Mouse (Mus musculus) MN1 (cell line): Measurements from ENCODE around the gene 2310022A10Rik.
A peak's percentile ranks its signal among the peaks of the same experiment; 100 is the strongest.

Experiments
- DNase-seq: peaks from one replicate; pipeline ENCODE4 v3.0.0-alpha.2; 2016; ENCODE audit warnings: low spot score

The 2310022A10Rik gene

DNA sequence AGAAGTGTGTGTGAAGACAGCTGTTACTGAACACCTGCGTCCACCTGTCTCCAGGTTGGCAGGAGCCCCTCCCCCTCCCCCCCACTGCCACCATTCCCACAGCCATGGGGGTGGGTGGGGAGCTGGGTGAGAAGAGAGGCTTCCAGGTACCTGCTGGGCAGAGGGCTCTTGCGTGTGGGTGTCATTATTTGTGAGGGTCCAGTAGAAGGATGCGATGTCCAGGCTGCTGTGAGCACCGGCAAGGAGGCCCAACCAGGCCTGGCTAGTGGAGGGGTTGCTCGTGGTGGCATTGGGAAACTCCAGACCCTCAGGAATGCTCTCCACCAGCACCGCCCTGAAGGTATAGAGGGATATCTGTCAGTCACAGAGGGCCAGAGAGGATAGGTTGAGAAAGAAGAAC, 12.1 kb upstream of the 2310022A10Rik start:
- DNase-seq = no peak

DNA sequence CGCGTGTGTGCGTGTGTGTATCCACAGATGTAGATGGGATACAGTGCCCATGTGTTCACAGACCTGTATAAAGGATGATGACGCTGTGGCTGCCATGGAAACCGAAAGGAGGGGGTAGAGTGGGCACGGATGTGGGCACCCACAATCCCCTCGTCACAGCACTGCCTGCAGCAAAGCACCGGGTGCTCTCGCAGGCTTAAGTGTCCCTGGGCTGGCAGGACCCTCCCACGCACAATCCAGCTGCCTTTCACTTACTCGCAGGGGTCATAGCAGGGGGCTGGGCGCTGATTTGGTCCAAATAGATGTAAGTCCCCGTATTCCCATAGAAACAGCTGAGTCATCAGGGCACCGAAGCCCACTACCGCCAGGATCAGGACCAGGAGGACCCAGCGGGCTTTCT, 11.6 kb upstream of the 2310022A10Rik start:
- DNase-seq = no peak

DNA sequence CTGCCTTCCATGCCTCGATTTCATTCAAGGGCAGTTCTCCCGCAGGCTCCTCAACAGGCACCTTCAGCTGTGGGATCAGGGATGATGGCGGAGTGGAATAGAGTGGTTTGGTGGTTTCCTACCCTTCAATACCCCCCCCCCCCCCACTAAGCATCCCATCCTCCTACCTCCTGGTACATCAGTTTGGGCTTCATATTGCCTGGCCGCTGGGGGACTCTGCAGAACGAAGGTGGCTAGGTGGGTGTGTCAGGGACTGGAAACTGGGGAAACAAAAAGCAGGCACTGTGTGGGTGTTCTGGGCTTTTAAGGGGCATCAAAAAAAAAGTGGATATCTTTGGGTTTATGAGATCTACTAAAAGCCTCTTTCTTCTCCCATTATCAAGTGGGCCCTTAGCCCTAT, 11.1 kb upstream of the 2310022A10Rik start:
- DNase-seq = no peak

DNA sequence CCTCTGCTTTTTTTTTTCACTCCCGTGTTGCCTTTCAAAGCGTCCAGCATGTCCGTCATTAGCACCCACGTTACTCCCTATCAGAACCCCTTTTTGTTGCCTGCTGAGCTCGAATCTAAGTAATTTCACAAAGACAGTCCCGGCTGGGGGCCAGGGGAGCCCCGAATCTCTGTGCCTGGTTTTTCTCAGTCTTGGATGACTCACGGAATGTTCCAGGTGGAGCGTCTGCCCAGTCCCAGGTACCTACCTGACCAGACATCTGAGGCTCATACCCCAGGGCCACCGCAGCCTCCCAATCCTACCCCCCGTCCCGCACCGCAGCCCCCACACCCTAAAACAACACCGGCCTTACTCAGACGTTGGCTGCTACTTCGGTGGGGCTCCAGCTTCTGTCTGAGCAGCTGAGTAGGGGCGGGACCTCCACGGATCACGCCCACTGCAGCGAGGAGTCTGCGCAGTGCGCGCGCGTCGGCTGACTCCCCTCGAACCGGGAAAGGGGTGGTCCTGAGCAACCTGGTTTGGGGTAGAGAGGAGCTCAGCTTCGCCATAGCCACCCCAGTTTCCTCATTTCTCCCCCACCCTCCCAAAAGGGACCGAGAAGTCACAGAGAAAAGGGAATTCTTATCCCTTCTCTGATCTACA, 10.5 kb upstream of the 2310022A10Rik start:
- peak; percentile 73 for DNase-seq

DNA sequence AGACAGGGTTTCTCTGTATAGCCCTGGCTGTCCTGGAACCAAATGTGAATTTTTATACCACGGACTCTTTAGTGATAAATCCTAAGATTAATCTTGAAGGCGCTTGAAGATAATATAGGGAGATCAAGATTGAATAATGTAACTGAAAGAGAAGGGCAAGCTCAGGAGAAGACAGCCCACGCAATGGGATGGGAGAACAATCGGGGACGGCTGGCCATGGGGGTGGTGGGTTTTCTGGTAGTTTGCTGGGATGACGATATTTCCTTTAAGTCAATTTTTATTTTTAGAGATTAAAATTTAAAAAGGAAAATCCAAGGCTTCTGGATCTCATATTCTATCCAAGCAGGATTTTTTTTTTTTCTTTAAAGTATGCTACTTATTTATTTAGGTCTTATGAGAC, 10.0 kb upstream of the 2310022A10Rik start:
- no peak for DNase-seq

DNA sequence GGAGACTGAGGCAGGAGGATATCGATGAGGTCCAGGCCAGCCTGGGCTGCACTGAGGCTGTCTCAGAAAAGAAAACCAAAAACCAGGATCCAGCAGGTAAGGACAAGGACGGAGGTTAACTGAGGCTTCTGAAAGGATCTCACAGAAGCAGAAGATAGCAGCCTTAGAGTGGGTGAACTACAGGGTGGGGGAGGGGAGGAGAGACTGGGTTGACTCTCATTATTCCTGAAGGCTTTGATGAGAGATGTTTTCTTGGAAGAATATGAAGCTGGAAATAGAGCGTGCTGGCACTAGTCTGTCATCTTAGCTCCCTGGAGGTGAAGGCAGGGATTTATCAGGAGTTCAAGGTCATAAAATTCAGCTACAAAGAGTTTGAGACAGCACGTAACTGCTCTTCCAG, 9.2 kb upstream of the 2310022A10Rik start:
- DNase-seq = no peak

DNA sequence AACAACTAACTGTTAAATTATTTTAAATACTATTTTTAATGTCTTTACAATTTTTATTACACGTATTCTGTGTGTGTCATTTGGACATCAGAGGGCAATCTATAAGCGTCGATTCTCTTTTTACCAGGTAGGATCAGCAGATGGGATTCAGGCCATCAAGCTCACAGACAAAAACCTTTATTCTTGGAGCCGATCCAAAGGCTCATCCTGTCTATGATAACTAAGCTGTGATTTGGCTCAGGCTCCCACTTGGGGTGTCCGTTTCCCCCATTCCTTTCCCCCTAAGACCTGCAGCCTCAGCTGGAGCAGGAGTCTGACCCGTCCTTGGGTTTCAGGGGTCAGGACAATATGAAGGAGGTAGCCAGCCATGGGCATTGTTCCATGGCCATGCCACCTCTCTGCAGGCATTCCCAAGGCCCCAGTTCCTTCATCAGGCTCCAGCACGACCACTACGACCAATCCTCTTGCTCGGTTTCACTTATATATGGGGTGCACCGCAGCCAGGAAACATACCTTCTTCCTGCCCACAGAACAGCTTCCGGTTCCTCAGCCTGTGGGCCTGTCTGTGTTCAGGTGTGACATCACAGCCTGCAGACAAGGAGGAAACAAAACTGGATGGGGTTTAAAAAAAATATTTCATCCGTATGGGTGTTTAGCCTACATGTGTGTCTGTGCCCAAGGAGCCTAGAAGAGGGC, 8.2 kb upstream of the 2310022A10Rik start:
- DNase-seq = no peak

DNA sequence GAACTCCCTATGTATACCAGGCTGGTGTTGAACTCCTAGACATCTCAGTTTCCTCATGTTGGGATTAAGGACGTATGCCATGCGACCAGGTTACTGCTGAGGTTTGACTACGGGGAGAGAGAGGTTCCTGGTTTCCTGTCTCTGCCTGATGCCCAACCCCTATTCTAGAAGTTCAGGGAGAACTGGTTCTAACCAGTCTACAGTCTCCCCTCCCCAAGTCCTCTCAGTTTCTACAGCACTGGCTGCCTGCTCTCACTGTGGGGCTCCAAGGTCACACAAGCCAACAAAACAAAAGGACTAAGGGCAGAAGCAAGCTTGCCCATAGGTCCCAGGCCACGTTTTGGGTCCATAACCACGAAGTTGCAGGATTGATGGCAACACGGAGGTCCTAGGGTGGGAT, 3.4 kb upstream of the 2310022A10Rik start:
- DNase-seq = no peak

DNA sequence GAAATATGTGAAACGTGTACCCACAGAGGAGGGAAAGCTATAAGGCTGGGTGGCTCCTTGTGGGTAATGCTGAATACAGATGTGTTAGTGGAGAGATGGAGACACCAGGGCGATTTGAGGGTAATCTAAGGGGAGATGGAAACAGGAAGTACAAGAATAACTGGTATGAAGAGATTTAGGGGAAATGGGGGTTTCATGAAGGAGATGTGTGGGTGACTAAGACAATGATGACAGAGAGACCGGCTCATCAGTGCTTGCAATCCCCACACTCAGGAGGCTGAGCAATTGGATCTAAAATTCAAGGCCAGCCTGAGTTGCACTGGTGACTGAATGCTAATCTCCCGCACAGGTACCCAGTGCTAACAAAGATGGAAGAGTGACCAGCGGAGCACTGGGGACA, 963 bp upstream of the 2310022A10Rik start:
- no peak for DNase-seq

DNA sequence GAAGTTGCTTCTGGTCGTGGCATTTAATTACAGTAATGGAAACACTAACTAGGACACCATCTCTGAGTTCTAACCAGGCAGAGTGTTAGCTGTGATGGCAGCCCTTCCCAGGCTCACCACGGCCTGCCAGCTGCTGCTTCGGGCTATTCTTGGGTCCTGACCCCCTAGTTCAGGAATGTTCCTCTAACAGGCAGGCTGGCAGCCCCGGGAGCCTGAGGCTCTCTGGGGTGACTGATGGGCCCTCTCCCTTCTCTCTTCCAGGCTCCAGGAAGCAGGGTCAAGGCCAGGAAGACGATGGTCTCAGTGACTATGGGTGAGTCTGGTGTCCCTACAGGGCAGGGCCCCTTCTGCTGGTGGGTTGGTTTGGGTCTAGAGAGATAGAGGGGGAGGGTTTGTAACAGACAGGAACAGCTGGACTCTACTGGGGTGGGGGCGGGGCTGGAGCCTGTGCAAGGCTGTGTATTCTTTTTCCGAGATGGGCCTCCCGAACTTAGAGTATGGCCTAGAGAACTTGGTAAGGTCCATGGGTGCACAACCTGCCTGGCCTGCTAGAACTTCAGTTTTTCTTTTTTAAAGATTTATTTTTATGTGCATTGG, 7.4 kb downstream of the 2310022A10Rik start:
- DNase-seq = no peak

DNA sequence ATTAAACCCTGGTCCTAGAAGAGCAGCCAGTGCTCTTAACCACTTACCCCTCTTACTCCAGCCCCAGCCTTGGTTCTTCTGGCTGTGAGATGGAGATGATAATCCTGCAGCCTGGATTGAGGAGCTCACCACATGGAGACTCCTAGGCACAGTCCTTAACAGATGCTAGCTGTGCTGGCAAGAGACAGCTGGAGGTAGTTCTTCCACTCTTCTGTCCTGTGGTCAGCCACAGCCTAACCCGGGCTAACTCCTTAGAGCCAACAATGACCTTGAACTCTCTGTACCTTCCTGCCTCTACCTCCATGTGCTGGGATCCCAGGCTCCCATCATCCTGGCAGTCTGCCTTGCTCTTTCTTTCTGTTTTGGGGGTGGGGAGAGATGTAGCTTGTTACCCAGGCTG, 7.9 kb downstream of the 2310022A10Rik start:
- no peak for DNase-seq

DNA sequence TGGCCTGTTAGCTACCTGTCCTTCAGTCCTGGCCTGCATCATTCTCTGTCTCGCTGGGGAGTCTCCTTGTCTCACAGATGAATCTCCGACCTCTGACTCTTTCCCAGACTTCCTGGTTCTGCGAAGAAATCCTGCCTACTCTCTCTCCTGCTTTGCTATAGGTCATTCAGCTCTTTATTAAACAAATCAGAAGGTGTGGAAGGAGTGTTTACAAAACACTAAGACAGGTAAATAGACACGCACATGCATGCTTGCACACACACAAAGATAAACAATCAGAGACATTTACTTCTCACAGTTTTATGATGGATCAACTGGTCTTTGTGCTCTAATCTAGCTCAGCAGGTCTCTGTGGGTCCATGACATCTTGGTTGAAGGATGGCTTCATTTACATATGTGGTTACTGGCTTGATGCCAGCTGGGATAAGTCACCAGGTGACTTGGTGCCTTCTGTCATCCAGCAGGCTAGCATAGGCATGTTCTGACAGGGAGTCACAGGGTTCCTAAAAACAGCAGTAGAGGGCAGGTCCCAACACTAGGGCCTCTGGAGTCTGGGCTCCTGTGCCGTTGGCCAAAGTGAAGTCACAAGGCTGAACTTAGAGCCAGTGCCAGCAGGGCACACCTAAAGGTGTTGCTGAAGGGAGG, 16.7 kb downstream of the 2310022A10Rik start:
- no peak for DNase-seq

DNA sequence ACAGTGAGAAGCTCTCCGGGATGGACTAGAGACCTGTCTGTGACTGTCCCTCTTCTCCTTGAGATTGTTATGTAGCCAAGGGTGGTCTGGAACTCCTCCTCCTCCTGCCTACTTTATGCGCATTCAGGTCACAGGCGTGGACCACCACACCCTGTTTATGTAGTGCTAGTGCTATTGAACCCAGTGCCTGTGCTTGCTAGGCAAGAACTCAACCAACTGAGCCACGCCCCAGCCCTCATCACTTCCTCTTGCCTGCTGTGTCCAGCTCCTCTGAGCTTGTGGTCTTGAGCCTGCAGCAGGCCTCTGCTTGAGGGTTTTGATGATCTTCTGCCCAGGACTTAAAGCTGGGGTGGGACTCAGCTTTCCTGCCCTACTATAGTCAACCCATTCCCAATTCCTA, 19.1 kb downstream of the 2310022A10Rik start:
- no peak for DNase-seq

DNA sequence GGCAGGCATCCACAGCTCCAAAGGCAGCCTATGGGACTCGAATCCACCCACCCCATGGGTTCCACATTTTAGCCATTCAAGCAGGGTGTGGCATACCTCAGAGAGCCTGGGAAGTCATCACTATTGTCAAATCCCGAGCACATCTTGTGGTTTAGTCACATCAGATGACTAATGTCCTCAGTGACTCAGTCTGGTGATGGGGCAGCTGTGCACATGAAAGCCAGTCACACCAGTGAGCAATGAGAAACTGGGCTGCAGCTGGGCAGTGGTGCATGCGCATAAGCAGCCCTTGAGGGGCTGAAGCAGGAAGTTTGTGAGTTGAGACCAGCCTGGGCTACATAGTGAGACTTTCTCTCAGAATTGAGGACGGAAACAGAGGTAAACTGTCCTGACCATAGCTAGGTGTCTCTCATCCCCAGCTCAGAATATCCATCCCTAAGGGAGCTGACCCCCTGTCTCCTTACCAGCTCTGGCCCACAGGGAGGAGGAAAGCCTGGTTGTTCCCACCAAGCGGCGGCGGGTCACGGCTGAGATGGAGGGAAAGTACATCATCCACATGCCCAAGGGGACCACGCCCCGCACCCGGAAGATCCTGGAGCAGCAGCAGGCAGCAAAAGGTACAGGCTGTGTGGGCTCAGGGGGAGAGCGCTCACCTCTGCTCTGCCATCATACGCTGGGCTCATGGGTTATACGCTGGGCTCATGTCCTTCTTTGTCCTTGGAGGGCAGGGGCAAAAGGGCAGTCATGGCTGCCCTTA, 21.3 kb downstream of the 2310022A10Rik start:
- DNase-seq = no peak

DNA sequence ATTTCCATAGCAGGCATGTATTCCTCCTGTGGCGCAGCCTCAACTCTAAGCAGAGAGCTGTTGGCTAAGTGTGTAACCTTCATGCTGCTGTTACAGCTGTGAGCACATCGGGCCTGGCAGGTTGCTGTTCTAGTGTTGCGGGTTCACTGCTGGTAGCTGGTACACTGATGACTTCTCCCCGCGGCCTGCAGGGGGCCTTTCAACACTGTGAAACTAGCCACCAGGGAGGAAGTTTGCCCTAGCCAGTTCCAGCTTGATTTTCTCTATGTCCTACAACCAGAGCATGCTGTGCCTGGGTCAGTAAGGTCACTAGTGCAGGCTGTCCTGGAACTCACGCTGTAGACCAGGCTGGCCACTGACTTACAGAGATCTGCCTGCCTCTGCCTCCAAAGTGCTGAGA, 23.9 kb downstream of the 2310022A10Rik start:
- DNase-seq = no peak

DNA sequence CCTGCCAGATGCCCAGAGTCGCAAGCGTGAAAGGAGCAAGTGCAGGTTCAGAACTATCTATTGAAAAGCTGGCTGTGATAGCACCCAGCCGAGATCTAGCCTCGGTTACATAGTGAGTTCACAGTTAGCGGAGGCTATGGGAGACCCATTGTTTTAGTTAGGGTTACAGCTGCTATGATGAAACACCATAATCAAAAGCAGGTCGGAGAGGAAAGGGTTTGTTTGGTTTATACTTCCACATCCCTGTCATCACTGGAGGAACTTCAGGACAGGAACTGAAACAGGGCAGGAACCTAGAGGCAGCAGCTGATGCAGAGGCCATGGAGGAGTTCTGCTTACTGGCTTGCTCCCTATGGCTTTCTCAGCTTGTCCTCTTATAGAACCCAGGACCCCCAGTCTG, 24.6 kb downstream of the 2310022A10Rik start:
- DNase-seq = no peak

DNA sequence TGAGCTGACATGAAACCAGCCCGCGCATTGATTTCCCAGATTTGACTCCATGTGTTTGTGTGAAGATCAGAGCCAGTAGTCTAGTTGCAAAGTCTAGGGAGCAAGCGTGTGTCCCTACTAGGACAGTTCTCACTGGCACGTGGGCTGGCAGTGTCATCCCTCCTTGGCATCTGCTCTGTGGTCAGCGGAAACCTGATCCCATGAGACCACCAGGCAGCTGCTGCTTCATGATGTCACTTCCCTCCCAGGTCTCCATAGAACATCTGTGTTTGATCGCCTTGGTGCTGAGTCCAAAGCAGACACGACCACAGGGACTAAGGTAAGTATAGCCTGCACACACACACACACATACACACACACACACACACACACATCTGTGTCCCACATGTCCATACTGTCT, 25.4 kb downstream of the 2310022A10Rik start:
- DNase-seq = peak; percentile 54

DNA sequence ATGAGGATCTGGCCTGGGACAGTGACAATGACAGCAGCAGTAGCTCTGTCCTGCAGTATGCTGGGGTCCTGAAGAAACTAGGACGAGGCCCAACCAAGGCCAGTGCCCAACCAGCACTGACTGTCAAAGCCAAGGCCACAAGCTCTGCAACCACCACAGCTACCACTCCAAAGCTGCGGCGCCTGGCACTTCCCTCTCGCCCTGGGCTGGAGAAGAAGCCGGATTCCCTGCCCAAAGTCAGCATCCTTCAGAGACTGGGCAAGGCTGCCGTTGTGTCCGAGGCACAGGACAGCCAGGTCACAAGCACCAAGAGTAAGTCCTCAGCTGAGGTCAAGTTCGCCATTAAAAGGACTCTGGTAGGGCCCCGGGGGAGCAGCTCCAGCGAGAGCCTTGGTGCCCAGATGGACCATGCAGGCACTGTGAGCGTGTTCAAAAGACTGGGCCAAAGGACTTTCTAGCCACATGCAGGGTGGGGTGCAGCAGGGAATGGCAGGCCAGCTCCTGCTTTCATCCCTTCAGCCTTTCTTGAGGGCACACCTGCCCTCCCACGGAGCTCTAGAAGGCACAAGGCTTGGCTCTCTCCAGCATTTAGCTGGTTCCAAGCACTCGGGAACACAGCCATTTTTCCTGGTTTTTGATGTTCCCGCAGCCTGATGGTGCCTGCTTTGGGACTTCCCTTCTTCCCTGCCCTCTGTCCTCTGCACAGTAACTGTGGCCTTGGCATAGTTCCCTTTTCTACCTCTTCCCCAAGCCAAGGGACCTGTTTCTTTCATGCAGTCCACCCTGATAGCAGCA, 27.5 kb downstream of the 2310022A10Rik start:
- no peak for DNase-seq

DNA sequence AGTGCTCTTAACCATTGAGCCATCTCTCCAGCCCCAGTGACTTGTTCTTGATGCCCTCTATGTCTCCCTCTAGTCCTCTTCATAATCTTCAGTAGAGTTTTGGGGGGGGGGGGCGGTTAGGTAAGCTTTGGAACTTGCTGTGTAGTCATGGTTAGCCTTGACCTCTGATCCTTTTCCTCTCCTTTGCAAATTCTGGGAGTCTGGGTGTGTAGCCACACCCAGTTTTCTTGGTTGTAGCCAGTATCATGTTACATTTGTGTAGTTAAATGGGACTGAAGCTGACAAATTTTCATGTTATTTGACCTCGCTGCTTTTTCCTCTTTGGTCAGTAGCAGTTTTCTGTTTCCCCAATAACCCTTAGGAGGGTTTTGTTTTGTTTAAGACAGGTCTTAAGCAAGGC, 33.8 kb downstream of the 2310022A10Rik start:
- DNase-seq = no peak

DNA sequence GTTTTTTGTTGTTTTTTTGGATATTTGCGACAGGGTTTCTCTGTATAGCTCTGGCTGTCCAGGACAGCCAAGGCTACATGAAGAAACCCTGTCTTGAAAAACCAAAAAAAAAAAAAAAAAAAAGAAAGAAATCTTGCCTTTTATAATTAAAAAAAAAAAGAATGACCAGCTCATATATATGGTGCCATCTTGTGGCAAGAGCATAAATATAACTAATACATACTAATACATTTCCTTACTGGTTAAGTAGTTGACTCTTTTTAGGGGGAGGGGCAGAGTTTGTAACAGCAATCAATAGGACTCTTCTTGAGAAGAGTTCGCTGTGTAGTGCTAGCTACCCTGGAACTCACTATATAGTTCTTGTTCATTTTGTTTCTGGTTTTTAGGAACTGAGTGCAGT, 34.7 kb downstream of the 2310022A10Rik start:
- DNase-seq = peak; percentile 38

DNA sequence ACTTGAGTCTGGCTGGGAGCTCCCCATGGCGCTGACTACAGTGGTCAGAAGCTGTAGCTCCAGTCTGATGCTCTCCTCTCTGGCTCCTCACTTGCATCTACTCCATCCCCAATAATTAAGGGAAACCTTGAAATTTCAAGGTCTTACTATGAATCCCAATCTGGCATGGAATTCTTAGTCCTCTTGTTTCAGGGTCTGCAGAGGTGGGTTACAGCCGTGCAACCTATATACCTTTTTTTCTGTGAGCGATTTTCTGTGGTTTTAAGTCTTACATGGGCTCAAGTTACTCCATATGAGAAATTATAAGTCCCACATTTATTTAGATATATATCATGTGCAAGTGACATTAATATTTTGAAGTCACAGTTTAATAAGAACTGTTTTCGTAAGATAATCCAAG, 37.1 kb downstream of the 2310022A10Rik start:
- DNase-seq = no peak
